Mouse (Mus musculus): ENCODE data around the gene Usp5.

DNA sequence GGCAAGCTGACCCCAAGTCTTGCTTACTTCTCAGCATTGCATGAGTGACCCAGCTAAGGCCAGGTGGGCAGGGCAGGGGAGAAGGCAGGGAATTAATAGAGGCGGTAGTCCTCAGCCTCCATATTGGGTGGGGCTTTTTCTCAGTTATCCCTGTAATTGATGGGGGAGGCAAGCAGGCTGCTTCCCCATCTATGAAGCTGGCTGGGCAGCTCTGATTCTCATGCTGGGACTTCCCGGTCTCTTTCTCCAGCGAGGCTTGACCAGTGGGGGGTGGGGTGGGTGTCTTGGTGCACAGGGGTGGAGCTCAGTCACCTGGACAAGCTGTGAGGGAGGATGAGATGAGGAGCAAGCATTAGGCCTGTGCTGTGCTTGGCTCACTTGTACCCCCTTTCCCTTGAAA, 32.5 kb upstream of the Usp5 start:
- TF ChIP-seq CTCF (IDR thresholded peaks at IDR 0.05; ENCODE audit: low read depth, low read length), result no peak
- TF ChIP-seq POLR2A (IDR thresholded peaks at IDR 0.05; ENCODE audit: extremely low read depth, insufficient read depth, low read length), result no peak
